Mouse (Mus musculus): ENCODE results near the gene Tcte1.
A peak's percentile ranks its signal among the peaks of the same experiment; 100 is the strongest.

Gene Tcte1

GRCm38 (mm10) chr17:45557998-45558862, 35.0 kb downstream of the Tcte1 start:
- TF ChIP-seq NANOG (IDR thresholded peaks at IDR 0.05; ENCODE audit: borderline replicate concordance, low read length) (no peak), CTCF (conservative IDR thresholded peaks at IDR 0.05; ENCODE audit: low read length) (no peak), POU5F1 (IDR thresholded peaks at IDR 0.05; ENCODE audit: borderline replicate concordance, low read length) (no peak)
- H3K4me3 ChIP-seq (replicated peaks; ENCODE audit: low read length) = no peak overlapping the region
- no peaks in the 10 kb centered on the region for H3K9me3 ChIP-seq (ENCODE audit: low read length)
- H3K36me3 ChIP-seq (ENCODE audit: insufficient read depth, low read length) = peaks cover 23% of the 10 kb centered on the region
- peaks cover 22% of the 10 kb centered on the region for H3K27me3 ChIP-seq (ENCODE audit: insufficient read depth, low read length)
- H3K4me1 ChIP-seq (replicated peaks; ENCODE audit: low read depth, low read length) = peaks cover 58% of the 10 kb centered on the region

- Histone ChIP-seq H3K27me3 (ENCODE audit: insufficient read depth, low read length) (peaks cover 18% of the 10 kb centered on the region), H3K4me1 (replicated peaks; ENCODE audit: low read depth, low read length) (peaks cover 63% of the 10 kb centered on the region), H3K4me3 (replicated peaks; ENCODE audit: low read length) (no peak overlapping the region), H3K9me3 (ENCODE audit: low read length) (no peaks in the 10 kb centered on the region), H3K36me3 (ENCODE audit: insufficient read depth, low read length) (peaks cover 25% of the 10 kb centered on the region)
- TF ChIP-seq POU5F1 (IDR thresholded peaks at IDR 0.05; ENCODE audit: borderline replicate concordance, low read length) = no peak
- no peak for TF ChIP-seq NANOG (IDR thresholded peaks at IDR 0.05; ENCODE audit: borderline replicate concordance, low read length)
- no peak for TF ChIP-seq CTCF (conservative IDR thresholded peaks at IDR 0.05; ENCODE audit: low read length)
Observed at GRCm38 (mm10) chr17:45559732-45560525, 36.7 kb downstream of the Tcte1 start.

GRCm38 (mm10) chr17:45563216-45563615, 40.0 kb downstream of the Tcte1 start:
- TF ChIP-seq CTCF (conservative IDR thresholded peaks at IDR 0.05; ENCODE audit: low read length) (no peak), NANOG (IDR thresholded peaks at IDR 0.05; ENCODE audit: borderline replicate concordance, low read length) (no peak), POU5F1 (IDR thresholded peaks at IDR 0.05; ENCODE audit: borderline replicate concordance, low read length) (no peak)
- Histone ChIP-seq H3K27me3 (ENCODE audit: insufficient read depth, low read length) (no peaks in the 10 kb centered on the region), H3K4me3 (replicated peaks; ENCODE audit: low read length) (peak overlapping the region; percentile 98; the same call in 1 of the 2 replicates), H3K9me3 (ENCODE audit: low read length) (peaks cover 7% of the 10 kb centered on the region; the same call in 1 of the 2 replicates), H3K36me3 (ENCODE audit: insufficient read depth, low read length) (peaks cover 58% of the 10 kb centered on the region), H3K4me1 (replicated peaks; ENCODE audit: low read depth, low read length) (peaks cover 64% of the 10 kb centered on the region)

- Histone ChIP-seq H3K4me3 (replicated peaks; ENCODE audit: low read length) (peak within 1 kb of the TSS; percentile 98), H3K36me3 (ENCODE audit: insufficient read depth, low read length) (peaks cover 59% of the 10 kb centered on the region), H3K4me1 (replicated peaks; ENCODE audit: low read depth, low read length) (peaks cover 64% of the 10 kb centered on the region), H3K27me3 (ENCODE audit: insufficient read depth, low read length) (no peaks in the 10 kb centered on the region), H3K9me3 (ENCODE audit: low read length) (peaks cover 12% of the 10 kb centered on the region; the same call in 1 of the 2 replicates)
- TF ChIP-seq CTCF (conservative IDR thresholded peaks at IDR 0.05; ENCODE audit: low read length) = peak; percentile 16; the same call in 1 of the 2 replicates
- TF ChIP-seq NANOG (IDR thresholded peaks at IDR 0.05; ENCODE audit: borderline replicate concordance, low read length) = no peak
Observed at GRCm38 (mm10) chr17:45563655-45564530, 40.7 kb downstream of the Tcte1 start, which contains the start of gene Slc35b2. Gene Slc35b2 (plus strand): TSS chr17:45563874.

GRCm38 (mm10) chr17:45564531-45565084, 41.4 kb downstream of the Tcte1 start:
- H3K27me3 ChIP-seq (ENCODE audit: insufficient read depth, low read length) = no peaks in the 10 kb centered on the region
- peaks cover 19% of the 10 kb centered on the region; the same call in 1 of the 2 replicates for H3K9me3 ChIP-seq (ENCODE audit: low read length)
- H3K4me3 ChIP-seq (replicated peaks; ENCODE audit: low read length) = peak overlapping the region; percentile 98
- H3K36me3 ChIP-seq (ENCODE audit: insufficient read depth, low read length) = peaks cover 61% of the 10 kb centered on the region
- TF ChIP-seq NANOG (IDR thresholded peaks at IDR 0.05; ENCODE audit: borderline replicate concordance, low read length) (no peak), CTCF (conservative IDR thresholded peaks at IDR 0.05; ENCODE audit: low read length) (no peak), POU5F1 (IDR thresholded peaks at IDR 0.05; ENCODE audit: borderline replicate concordance, low read length) (no peak)
- H3K4me1 ChIP-seq (replicated peaks; ENCODE audit: low read depth, low read length) = peaks cover 66% of the 10 kb centered on the region

- Histone ChIP-seq H3K4me1 (replicated peaks; ENCODE audit: low read depth, low read length) (peaks cover 68% of the 10 kb centered on the region), H3K4me3 (replicated peaks; ENCODE audit: low read length) (peak overlapping the region; percentile 98), H3K36me3 (ENCODE audit: insufficient read depth, low read length) (peaks cover 64% of the 10 kb centered on the region), H3K27me3 (ENCODE audit: insufficient read depth, low read length) (no peaks in the 10 kb centered on the region), H3K9me3 (ENCODE audit: low read length) (peaks cover 24% of the 10 kb centered on the region; the same call in 1 of the 2 replicates)
- no peak for TF ChIP-seq POU5F1 (IDR thresholded peaks at IDR 0.05; ENCODE audit: borderline replicate concordance, low read length)
- TF ChIP-seq CTCF (conservative IDR thresholded peaks at IDR 0.05; ENCODE audit: low read length) = no peak
- no peak for TF ChIP-seq NANOG (IDR thresholded peaks at IDR 0.05; ENCODE audit: borderline replicate concordance, low read length)
Observed at GRCm38 (mm10) chr17:45565103-45565502, 41.9 kb downstream of the Tcte1 start.

- Histone ChIP-seq H3K4me3 (replicated peaks; ENCODE audit: low read length) (no peak overlapping the region), H3K4me1 (replicated peaks; ENCODE audit: low read depth, low read length) (peaks cover 74% of the 10 kb centered on the region), H3K36me3 (ENCODE audit: insufficient read depth, low read length) (peaks cover 66% of the 10 kb centered on the region), H3K9me3 (ENCODE audit: low read length) (peaks cover 33% of the 10 kb centered on the region; the same call in 1 of the 2 replicates), H3K27me3 (ENCODE audit: insufficient read depth, low read length) (no peaks in the 10 kb centered on the region)
- TF ChIP-seq NANOG (IDR thresholded peaks at IDR 0.05; ENCODE audit: borderline replicate concordance, low read length) (no peak), POU5F1 (IDR thresholded peaks at IDR 0.05; ENCODE audit: borderline replicate concordance, low read length) (no peak), CTCF (conservative IDR thresholded peaks at IDR 0.05; ENCODE audit: low read length) (no peak)
Observed at GRCm38 (mm10) chr17:45566031-45566359, 42.8 kb downstream of the Tcte1 start.

Measured in E14TG2a.4 (cell line).